Mouse (Mus musculus): ENCODE results near the gene Tnnc1.

DNA sequence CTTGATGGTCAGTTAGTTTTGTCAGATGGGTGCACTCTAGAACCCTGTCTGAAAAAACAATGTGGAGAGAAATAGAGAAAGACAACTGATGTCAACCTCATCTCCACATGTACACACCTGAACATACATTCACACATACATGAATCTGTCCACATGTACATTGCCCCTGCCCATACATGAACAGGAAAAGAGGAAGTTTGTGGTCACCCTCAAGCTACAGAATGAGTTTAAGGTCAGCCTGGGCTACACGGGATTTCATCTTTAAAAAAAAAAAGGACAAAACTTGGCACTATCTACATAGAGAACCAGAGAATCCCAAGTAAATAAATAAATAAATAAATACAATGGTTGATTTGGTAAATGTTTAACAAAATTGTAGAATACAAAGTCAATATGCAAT lies 36.7 kb downstream of the Tnnc1 start:
- no peak for TF ChIP-seq CTCF (IDR thresholded peaks at IDR 0.05; ENCODE audit: insufficient read depth, low read depth, low read length)
- no peak for TF ChIP-seq POLR2A (IDR thresholded peaks at IDR 0.05; ENCODE audit: insufficient read depth, low read depth, low read length)

Measured in olfactory bulb, adult 2 months (tissue).